Mouse (Mus musculus) forebrain, postnatal 0 days (tissue): Measurements from ENCODE around the gene Ulk4. TPM values are rescaled to one million over a fixed set of nuclear protein-coding genes. Genes with fewer than 3 reads are reported as not detected.

Source experiments
- ATAC-seq: fragments of 200-750 bp; cut with Nextera tagmentation; 2 replicates; pipeline ENCODE4 v1.8.0; 2017; ENCODE audit warnings: mild to moderate bottlenecking, moderate library complexity
- DNase-seq: peaks from one replicate; pipeline ENCODE4 v3.0.0-alpha.2; 2015
- H3K27ac ChIP-seq: fragments of 300-500 bp; sonication (generic); 2 replicates; pipeline ENCODE4 v1.5.1; 2014; ENCODE audit warnings: low read depth, mild to moderate bottlenecking, antibody characterized with exemption, low read length, moderate library complexity, mixed read lengths
- H3K27me3 ChIP-seq: fragments of 300-500 bp; sonication (generic); 2 replicates; pipeline ENCODE4 v1.6.1; 2014; ENCODE audit warnings: mild to moderate bottlenecking, low read length, mixed read lengths; ENCODE audit not compliant: insufficient read depth
- H3K36me3 ChIP-seq: fragments of 300-500 bp; sonication (generic); 2 replicates; pipeline ENCODE4 v1.6.1; 2014; ENCODE audit warnings: mild to moderate bottlenecking, moderate library complexity; ENCODE audit not compliant: insufficient read depth
- H3K4me1 ChIP-seq: fragments of 300-500 bp; sonication (generic); 2 replicates; pipeline ENCODE4 v1.6.1; 2014; ENCODE audit warnings: antibody characterized with exemption; ENCODE audit not compliant: insufficient read depth
- H3K4me2 ChIP-seq: fragments of 300-500 bp; sonication (generic); 2 replicates; pipeline ENCODE4 v1.6.1; 2014; ENCODE audit warnings: low read depth, mild to moderate bottlenecking, moderate library complexity
- H3K4me3 ChIP-seq: fragments of 300-500 bp; sonication (generic); 2 replicates; pipeline ENCODE4 v1.5.1; 2014; ENCODE audit warnings: low read depth, low read length, mixed read lengths
- H3K9ac ChIP-seq: fragments of 300-500 bp; sonication (generic); 2 replicates; pipeline ENCODE4 v1.6.1; 2014; ENCODE audit warnings: mild to moderate bottlenecking
- H3K9me3 ChIP-seq: fragments of 300-500 bp; sonication (generic); 2 replicates; pipeline ENCODE4 v1.6.1; 2016; ENCODE audit warnings: low read length
- CTCF ChIP-seq: sonication (generic); IDR thresholded peaks from 2 replicates; pipeline ENCODE4 v1.5.1; 2016; ENCODE audit warnings: antibody characterized with exemption, control low read depth, low read depth
- WGBS: fragments of 180-500 bp; shearing (Covaris S2); extraction: QIAGEN DNeasy Blood & Tissue Kit; methylation state at CpG from one replicate; pipeline ENCODE4 v1.1.7; 2014; 5-methylcytosine and 5-hydroxymethylcytosine counted together
- polyA plus RNA-seq: library from polyadenylated mRNA; unstranded; fragments of >200 nt; fragmentation: Nextera tagmentation; extraction: Ambion mirVana; gene quantifications from 2 replicates; pipeline ENCODE4 v1.2.1, GENCODE M21; 2015
- total RNA-seq: library from RNA; depleted of rRNA; stranded (reverse); fragments of >200 nt; gene quantifications from 2 replicates; pipeline ENCODE4 v1.2.3, GENCODE M21; 2014

Gene Ulk4
- total and polyA plus RNA-seq, 2 experiments from 2014 or later = 13.3 to 105 TPM

DNA sequence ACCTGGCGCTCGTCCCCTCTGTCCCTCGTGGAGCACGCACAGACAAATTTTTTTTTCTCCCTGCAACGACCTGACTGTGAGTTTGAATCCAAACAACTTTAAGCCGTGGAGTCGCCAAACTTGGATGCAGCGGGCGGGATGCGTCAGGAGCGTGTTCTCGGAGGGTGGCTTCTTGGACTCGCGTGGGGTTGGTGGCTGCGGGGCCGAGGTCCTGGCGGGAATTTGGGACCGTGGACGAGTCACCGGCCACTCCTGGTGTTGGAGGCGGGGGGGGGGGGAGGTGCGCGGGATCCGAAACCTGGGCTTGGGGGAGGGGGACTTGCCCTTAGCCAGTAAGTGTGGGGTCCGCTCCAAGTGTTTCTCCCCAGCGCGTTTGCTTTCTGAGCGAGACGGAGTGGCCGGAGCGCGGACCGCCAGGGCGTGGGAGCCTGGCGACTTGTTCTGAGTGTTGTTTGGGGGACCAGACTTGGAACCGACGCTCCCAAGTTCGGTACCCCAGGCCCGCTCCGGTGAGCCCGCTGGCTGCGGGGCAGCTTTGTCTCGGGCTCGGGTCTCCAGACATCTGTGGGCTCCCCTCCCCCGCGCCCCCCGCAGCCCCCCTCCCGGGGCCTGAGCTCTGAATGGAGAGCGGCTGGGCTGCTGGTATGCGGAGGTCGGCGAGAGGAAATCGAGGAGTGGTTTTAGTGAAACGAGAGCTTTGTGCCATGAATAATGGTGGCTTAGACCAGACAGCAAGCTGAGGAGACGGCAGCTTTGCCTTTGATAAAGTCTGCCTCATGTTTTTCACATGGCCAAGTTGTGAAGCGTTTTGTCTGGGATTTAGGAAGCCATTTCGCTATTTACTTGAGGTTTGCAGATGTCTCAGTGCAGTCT is 342.9 kb downstream of the Ulk4 start:
- TF ChIP-seq CTCF = no peak
- peak; percentile 21; the same call in 1 of the 2 replicates for ATAC-seq
- no peaks in the 10 kb centered on the region for H3K27me3 ChIP-seq
- H3K9me3 ChIP-seq = no peaks in the 10 kb centered on the region
- H3K36me3 ChIP-seq = no peaks in the 10 kb centered on the region
- peak overlapping the region; percentile 86 for H3K9ac ChIP-seq
- peak overlapping the region; percentile 87 for H3K4me2 ChIP-seq
- H3K4me1 ChIP-seq = peaks cover 30% of the 10 kb centered on the region
- DNase-seq = peak; percentile 62
- under 1% methylated on average over 54 of the region's 57 CpGs for WGBS
- H3K4me3 ChIP-seq = peak overlapping the region; percentile 90
- peak overlapping the region; percentile 95 for H3K27ac ChIP-seq

DNA sequence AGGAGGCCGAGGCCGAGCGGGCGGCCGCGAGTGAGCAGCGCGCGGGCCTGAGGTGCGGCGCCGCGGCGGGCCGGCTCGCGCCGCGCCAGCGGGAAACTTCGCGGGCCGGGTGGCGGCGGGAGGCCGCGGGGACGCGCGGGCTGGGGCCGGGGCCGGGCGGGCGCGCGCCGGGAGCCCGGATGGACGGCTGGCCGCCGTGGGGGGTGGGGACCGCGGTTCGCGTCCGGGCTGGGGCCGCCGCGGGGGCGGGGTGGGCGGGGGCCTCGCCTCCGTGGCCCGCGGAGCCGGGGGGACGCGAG is 343.5 kb downstream of the Ulk4 start:
- H3K27me3 ChIP-seq = no peaks in the 10 kb centered on the region
- no peaks in the 10 kb centered on the region for H3K9me3 ChIP-seq
- H3K36me3 ChIP-seq = no peaks in the 10 kb centered on the region
- TF ChIP-seq CTCF = no peak
- H3K4me1 ChIP-seq = peaks cover 30% of the 10 kb centered on the region
- H3K9ac ChIP-seq = peak overlapping the region; percentile 86
- ATAC-seq (no peak), DNase-seq (no peak)
- H3K4me2 ChIP-seq = peak overlapping the region; percentile 87
- peak overlapping the region; percentile 95 for H3K27ac ChIP-seq
- WGBS = under 1% methylated on average over 38 of the region's 58 CpGs
- H3K4me3 ChIP-seq = peak overlapping the region; percentile 90

DNA sequence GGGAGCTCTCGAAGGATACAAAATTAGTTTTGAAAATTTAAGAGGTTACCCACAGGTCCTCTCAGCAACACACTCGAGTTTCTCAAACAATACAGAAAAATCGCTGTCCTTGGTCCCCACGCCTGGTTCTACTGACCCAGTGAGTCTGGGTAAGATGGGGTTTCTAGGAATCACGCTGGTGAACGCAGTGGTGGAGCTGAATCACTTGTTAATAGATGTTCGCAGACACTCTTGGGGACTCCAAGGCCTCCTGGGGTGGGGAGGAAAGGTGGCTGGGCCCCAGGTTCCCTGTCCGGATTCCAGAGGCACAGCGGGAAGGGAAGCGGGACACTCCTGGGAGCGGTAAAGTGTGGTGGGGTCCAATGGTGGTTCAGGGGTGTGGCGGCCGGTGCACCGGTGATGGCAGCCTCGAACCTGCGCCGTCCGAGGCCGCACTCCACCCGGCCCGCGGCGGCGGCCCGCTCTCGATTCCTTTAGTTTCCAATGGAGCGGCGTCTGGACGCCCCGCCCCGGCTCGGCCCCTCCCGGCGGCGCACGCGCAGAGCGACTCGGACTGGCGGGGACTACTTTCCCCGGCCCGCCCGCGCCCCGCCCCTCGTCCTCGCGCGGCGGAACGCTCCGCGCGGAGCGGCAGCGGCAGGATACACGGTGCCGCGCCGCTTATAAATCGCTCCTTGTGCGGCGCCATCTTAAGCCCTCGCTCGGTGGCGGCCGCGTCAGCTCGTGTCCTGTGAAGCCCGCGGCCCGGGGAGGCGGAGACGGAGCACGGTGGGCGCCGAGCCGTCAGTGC is 344.0 kb downstream of the Ulk4 start:
- Histone ChIP-seq H3K27ac (peak overlapping the region; percentile 95), H3K4me3 (peak overlapping the region; percentile 90), H3K9ac (peak overlapping the region; percentile 86), H3K27me3 (no peaks in the 10 kb centered on the region), H3K4me2 (peak overlapping the region; percentile 87), H3K4me1 (peaks cover 30% of the 10 kb centered on the region), H3K9me3 (no peaks in the 10 kb centered on the region), H3K36me3 (no peaks in the 10 kb centered on the region)
- ATAC-seq (peak; percentile 87), DNase-seq (peak; percentile 99)
- WGBS = 8% methylated on average over 52 of the region's 78 CpGs
- TF ChIP-seq CTCF = no peak

DNA sequence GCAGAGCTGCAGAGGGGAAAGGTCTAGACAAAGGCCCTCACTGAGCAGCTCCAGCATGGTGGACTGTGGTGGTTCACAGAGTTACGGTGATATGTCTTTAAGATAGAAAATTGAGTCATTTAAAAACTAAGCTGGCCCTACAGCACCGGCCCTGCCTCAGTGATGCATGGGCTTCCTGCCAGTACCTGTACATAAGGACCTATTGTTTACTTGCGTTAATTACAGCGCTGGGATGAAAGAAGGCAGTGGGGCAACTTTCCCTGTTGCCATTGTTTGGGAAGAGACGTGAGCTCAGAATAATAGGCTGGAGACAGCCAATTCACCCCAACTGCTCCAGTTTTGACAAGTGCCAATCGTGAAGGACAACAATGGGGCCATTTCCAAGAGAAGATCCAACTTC is 344.6 kb downstream of the Ulk4 start:
- DNase-seq (no peak), ATAC-seq (no peak)
- 22% methylated on average over 6 of the region's 6 CpGs for WGBS
- H3K4me2 ChIP-seq = peak overlapping the region; percentile 43; the same call in 1 of the 2 replicates
- peaks cover 25% of the 10 kb centered on the region for H3K4me1 ChIP-seq
- no peaks in the 10 kb centered on the region for H3K9me3 ChIP-seq
- no peak for TF ChIP-seq CTCF
- 0 out of 2 replicates have a peak overlapping the region, but pooled peaks have one; percentile 95 for H3K27ac ChIP-seq
- H3K4me3 ChIP-seq = no peak overlapping the region
- H3K36me3 ChIP-seq = no peaks in the 10 kb centered on the region
- no peak overlapping the region for H3K9ac ChIP-seq
- H3K27me3 ChIP-seq = no peaks in the 10 kb centered on the region

DNA sequence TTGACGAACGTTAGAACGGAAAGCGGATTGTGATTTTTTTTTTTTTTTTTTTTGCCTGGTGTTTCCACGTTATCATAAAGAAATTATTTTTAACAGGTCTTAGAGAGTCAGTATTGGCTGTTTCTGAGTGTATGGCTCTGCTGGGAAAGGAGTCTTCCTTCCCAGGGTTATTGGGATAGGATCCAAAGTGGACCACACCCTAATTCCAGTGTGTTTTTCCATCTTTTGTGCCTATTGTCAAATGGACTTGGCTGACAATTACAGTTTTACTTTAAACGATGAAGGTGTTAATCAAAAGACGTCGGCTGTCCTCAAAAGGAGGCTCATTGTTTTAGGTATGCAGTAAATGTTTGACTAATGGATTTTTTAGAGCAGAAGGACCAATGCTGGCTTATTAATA is 346.2 kb downstream of the Ulk4 start:
- TF ChIP-seq CTCF = no peak
- 33% methylated on average over 8 of the region's 8 CpGs for WGBS
- DNase-seq (no peak), ATAC-seq (no peak)
- Histone ChIP-seq H3K4me1 (peaks cover 10% of the 10 kb centered on the region), H3K9me3 (no peaks in the 10 kb centered on the region), H3K9ac (no peak overlapping the region), H3K4me2 (0 out of 2 replicates have a peak overlapping the region, but pooled peaks have one; percentile 10), H3K36me3 (no peaks in the 10 kb centered on the region), H3K27me3 (no peaks in the 10 kb centered on the region), H3K27ac (peak overlapping the region; percentile 75), H3K4me3 (no peak overlapping the region; the same call in 1 of the 2 replicates)

DNA sequence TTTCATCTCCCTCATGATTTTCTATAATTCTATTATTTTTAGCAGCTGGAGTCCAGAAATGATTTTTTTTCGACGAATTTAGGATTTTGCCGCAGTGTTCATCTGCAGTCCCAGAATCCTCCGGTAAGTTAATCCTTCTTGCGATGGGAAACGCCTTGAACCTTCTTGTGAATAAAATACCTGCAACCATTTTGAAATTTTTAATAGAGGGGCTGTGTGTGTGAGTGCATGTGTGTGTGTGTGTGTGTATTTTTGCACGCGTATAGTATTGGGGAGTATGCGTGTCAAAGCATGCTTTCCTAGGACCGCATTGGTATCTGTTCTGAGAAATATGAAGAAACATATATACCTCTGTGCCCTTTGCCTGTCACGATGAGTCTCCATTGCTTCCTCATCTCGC is 347.0 kb downstream of the Ulk4 start:
- peak overlapping the region; percentile 21 for H3K4me2 ChIP-seq
- peak overlapping the region; percentile 16 for H3K4me3 ChIP-seq
- peak; percentile 33 for DNase-seq
- peak overlapping the region; percentile 75 for H3K27ac ChIP-seq
- no peak overlapping the region for H3K9ac ChIP-seq
- ATAC-seq = no peak
- WGBS = 88% methylated on average over 12 of the region's 12 CpGs
- H3K9me3 ChIP-seq = no peaks in the 10 kb centered on the region
- no peaks in the 10 kb centered on the region for H3K27me3 ChIP-seq
- no peak for TF ChIP-seq CTCF
- no peaks in the 10 kb centered on the region for H3K36me3 ChIP-seq
- H3K4me1 ChIP-seq = peaks cover 2% of the 10 kb centered on the region

DNA sequence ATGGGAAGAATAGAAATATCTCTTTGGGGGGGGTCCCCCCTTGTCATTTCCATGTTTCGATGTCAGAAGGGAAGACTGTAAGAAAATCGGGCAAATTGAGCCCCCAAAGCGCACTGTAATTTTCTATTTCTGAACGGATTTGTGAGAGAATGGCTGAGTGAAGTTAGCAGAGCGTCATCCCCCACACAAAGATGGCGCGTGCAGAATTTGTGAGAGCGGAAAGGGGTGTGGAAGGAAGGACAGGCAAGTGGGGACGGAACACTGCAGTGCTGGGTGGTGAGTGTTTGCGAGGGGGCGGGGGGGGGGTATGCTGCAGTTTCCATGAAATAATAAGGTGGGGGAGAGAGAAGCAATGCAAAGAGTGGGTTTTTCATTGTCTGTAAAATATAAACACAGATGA is 347.9 kb downstream of the Ulk4 start, which contains the start of gene Ctnnb1:
Gene Ctnnb1, plus strand, starts transcription at position 136 of the 400 bp plus-strand sequence.
- Histone ChIP-seq H3K4me2 (peak within 1 kb of the TSS; percentile 21), H3K4me1 (no peaks in the 10 kb centered on the region; the same call in 1 of the 2 replicates), H3K9ac (0 out of 2 replicates have a peak within 1 kb of the TSS, but pooled peaks have one; percentile 22), H3K4me3 (peak within 1 kb of the TSS; percentile 8), H3K9me3 (no peaks in the 10 kb centered on the region), H3K36me3 (no peaks in the 10 kb centered on the region), H3K27ac (peak within 1 kb of the TSS; percentile 75), H3K27me3 (no peaks in the 10 kb centered on the region)
- ATAC-seq (0 out of 2 replicates have a peak, but pooled peaks have one; percentile 28), DNase-seq (peak; percentile 64)
- no peak for TF ChIP-seq CTCF
- 35% methylated on average over 11 of the region's 11 CpGs for WGBS
